Mouse (Mus musculus) lung, postnatal 0 days (tissue): ENCODE results near the gene Acsm3.

Source experiments
- CTCF ChIP-seq: IDR thresholded peaks from 2 replicates; pipeline ENCODE4 v1.5.1; 2016; ENCODE audit warnings: antibody characterized with exemption, mild to moderate bottlenecking
- EP300 ChIP-seq: IDR thresholded peaks from 2 replicates; pipeline ENCODE4 v1.6.1; 2016; ENCODE audit warnings: antibody characterized with exemption, mild to moderate bottlenecking, control low read depth

- TF ChIP-seq CTCF (no peak), EP300 (no peak)
Observed at GRCm38 (mm10) chr7:119766996-119767395, 6.3 kb downstream of the Acsm3 start.
